18 mouse cellular contexts compared by ENCODE assay signal in the genomic region with DNA sequence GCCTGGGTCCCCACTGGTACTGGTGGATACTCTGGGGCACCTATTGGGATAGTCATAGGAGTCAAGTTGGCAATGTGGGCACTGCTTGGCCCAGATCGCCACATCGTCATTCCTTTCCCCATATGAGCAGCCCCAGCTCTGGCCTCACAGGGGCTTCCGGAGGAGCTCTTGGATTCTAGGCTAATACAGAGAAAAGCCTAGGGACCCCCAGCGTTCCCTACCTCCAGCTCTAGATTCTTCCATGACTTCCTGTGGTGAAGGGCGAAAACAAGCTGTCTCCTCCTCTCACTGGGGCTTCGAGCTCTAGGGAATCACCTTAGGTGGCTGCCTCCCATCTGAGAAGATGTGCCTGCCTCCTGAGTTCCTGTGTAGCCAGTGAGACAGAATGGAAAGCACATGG.
A peak's percentile ranks its signal among the peaks of the same experiment; 100 is the strongest.
DNase-seq lines count a peak whose midpoint lies in the region; ATAC-seq and TF ChIP-seq lines count a peak whose summit lies in the region.
"Had no signal": no experiment of that assay in that cellular context is flagged by ENCODE, and none has a peak within 500 bp of the region (broad histone marks: within the 10 kb centered on the region; RNA-seq: fewer than 3 reads in every experiment).

No protein-coding gene starts in this region.

- H3K4me3 ChIP-seq in midbrain, embryonic 11.5 days (ENCODE audit: low read depth, low read length): no peak overlapping the region
- H3K4me3 ChIP-seq in midbrain, embryonic 16.5 days (ENCODE audit: low read depth, low read length): no peak overlapping the region
- H3K4me3 ChIP-seq in forebrain, postnatal 0 days (ENCODE audit: low read depth, low read length): no peak overlapping the region
- no peak overlapping the region for H3K4me3 ChIP-seq in stomach, postnatal 0 days (ENCODE audit: low read depth, low read length)
- H3K4me3 ChIP-seq: limb, embryonic 12.5 days; liver, embryonic 13.5 days; myocyte had no signal

- TF ChIP-seq CTCF in forebrain, postnatal 0 days (IDR thresholded peaks at IDR 0.05; ENCODE audit: low read depth): no peak
- no peak for TF ChIP-seq CTCF in stomach, postnatal 0 days (IDR thresholded peaks at IDR 0.05; ENCODE audit: low read depth)

- peak overlapping the region; percentile 22 for H3K27ac ChIP-seq in midbrain, embryonic 11.5 days (ENCODE audit: low read depth, low read length)
- no peak overlapping the region for H3K27ac ChIP-seq in midbrain, embryonic 16.5 days (ENCODE audit: low read length)
- peak overlapping the region; percentile 50; the same call in 1 of the 2 replicates for H3K27ac ChIP-seq in forebrain, postnatal 0 days (ENCODE audit: low read depth, low read length)
- peak overlapping the region; percentile 35; the same call in 1 of the 2 replicates for H3K27ac ChIP-seq in stomach, postnatal 0 days (replicated peaks)
- H3K27ac ChIP-seq: limb, embryonic 12.5 days; liver, embryonic 13.5 days had no signal

- WGBS in midbrain, embryonic 11.5 days: 87% methylated on average over 6 of the region's 6 CpGs
- WGBS in midbrain, embryonic 16.5 days: 86% methylated on average over 6 of the region's 6 CpGs
- 84% methylated on average over 6 of the region's 6 CpGs for WGBS in forebrain, postnatal 0 days
- WGBS in stomach, postnatal 0 days: 76% methylated on average over 6 of the region's 6 CpGs

- H3K27me3 ChIP-seq in midbrain, embryonic 11.5 days (ENCODE audit: control insufficient read depth, insufficient read depth, low read length): no peaks in the 10 kb centered on the region
- H3K27me3 ChIP-seq in midbrain, embryonic 16.5 days (ENCODE audit: control insufficient read depth, insufficient read depth, low read depth, low read length): no peaks in the 10 kb centered on the region
- H3K27me3 ChIP-seq in forebrain, postnatal 0 days (ENCODE audit: insufficient read depth, low read length): no peaks in the 10 kb centered on the region
- no peaks in the 10 kb centered on the region for H3K27me3 ChIP-seq in stomach, postnatal 0 days (ENCODE audit: control insufficient read depth, insufficient read depth, low read length)
- H3K27me3 ChIP-seq: limb, embryonic 12.5 days; liver, embryonic 13.5 days had no signal

- peaks cover 5% of the 10 kb centered on the region; the same call in 1 of the 2 replicates for H3K4me1 ChIP-seq in midbrain, embryonic 11.5 days (ENCODE audit: control insufficient read depth, insufficient read depth, low read length)
- peaks cover 9% of the 10 kb centered on the region; the same call in 1 of the 2 replicates for H3K4me1 ChIP-seq in midbrain, embryonic 16.5 days (ENCODE audit: control insufficient read depth, insufficient read depth, low read length)
- H3K4me1 ChIP-seq in forebrain, postnatal 0 days (ENCODE audit: insufficient read depth): peaks cover 12% of the 10 kb centered on the region; the same call in 1 of the 2 replicates
- H3K4me1 ChIP-seq in stomach, postnatal 0 days (replicated peaks; ENCODE audit: control insufficient read depth, insufficient read depth): no peaks in the 10 kb centered on the region
- H3K4me1 ChIP-seq: liver, embryonic 13.5 days had no signal

- TF ChIP-seq EP300 in stomach, postnatal 0 days (optimal IDR thresholded peaks at IDR 0.05): no peak

- no peaks in the 10 kb centered on the region for H3K9me3 ChIP-seq in midbrain, embryonic 11.5 days (ENCODE audit: control insufficient read depth, low read length)
- no peaks in the 10 kb centered on the region for H3K9me3 ChIP-seq in midbrain, embryonic 16.5 days (replicated peaks; ENCODE audit: control insufficient read depth, low read length, poor library complexity, severe bottlenecking)
- H3K9me3 ChIP-seq in forebrain, postnatal 0 days (ENCODE audit: low read length): no peaks in the 10 kb centered on the region
- H3K9me3 ChIP-seq in stomach, postnatal 0 days (ENCODE audit: control insufficient read depth, low read length): no peaks in the 10 kb centered on the region
- H3K9me3 ChIP-seq: limb, embryonic 12.5 days; liver, embryonic 13.5 days had no signal

- H3K9ac ChIP-seq in midbrain, embryonic 11.5 days (ENCODE audit: low read length): no peak overlapping the region
- H3K9ac ChIP-seq in midbrain, embryonic 16.5 days (ENCODE audit: low read depth, low read length): no peak overlapping the region
- H3K9ac ChIP-seq in forebrain, postnatal 0 days: no peak overlapping the region
- H3K9ac ChIP-seq in stomach, postnatal 0 days (ENCODE audit: low read length): no peak overlapping the region
- H3K9ac ChIP-seq: limb, embryonic 12.5 days; liver, embryonic 13.5 days had no signal

- H3K36me3 ChIP-seq in midbrain, embryonic 11.5 days (ENCODE audit: control insufficient read depth, insufficient read depth, low read length): no peaks in the 10 kb centered on the region
- H3K36me3 ChIP-seq in midbrain, embryonic 16.5 days (ENCODE audit: control insufficient read depth, insufficient read depth, low read length): no peaks in the 10 kb centered on the region
- H3K36me3 ChIP-seq in forebrain, postnatal 0 days (ENCODE audit: insufficient read depth): no peaks in the 10 kb centered on the region
- H3K36me3 ChIP-seq in stomach, postnatal 0 days (ENCODE audit: control insufficient read depth, insufficient read depth, low read length): no peaks in the 10 kb centered on the region
- H3K36me3 ChIP-seq: limb, embryonic 12.5 days; liver, embryonic 13.5 days had no signal

- ATAC-seq in midbrain, embryonic 11.5 days (ENCODE audit: low FRiP score): no peak
- ATAC-seq in midbrain, embryonic 16.5 days: no peak
- no peak for ATAC-seq in forebrain, postnatal 0 days
- ATAC-seq in stomach, postnatal 0 days (ENCODE audit: low FRiP score, low TSS enrichment): no peak

- H3K4me2 ChIP-seq in midbrain, embryonic 11.5 days: no peak overlapping the region
- no peak overlapping the region for H3K4me2 ChIP-seq in midbrain, embryonic 16.5 days (ENCODE audit: low read length)
- H3K4me2 ChIP-seq in forebrain, postnatal 0 days (ENCODE audit: low read depth): no peak overlapping the region
- H3K4me2 ChIP-seq in stomach, postnatal 0 days (replicated peaks; ENCODE audit: low read depth): no peak overlapping the region
- H3K4me2 ChIP-seq: limb, embryonic 12.5 days; liver, embryonic 13.5 days had no signal

- DNase-seq in cerebellum, postnatal 14 days: peak; percentile 46 to 52
- DNase-seq in cerebellum, adult 9-11 months: no peak
- DNase-seq in midbrain, embryonic 11.5 days (ENCODE audit: low spot score, missing footprints): no peak
- no peak for DNase-seq in forebrain, postnatal 0 days
- DNase-seq in stomach, postnatal 0 days (ENCODE audit: low spot score): no peak
- no peak for DNase-seq in thymus, postnatal 36 days
- DNase-seq in ovary, postnatal 10 days (ENCODE audit: low spot score): no peak
- DNase-seq: adrenal gland, postnatal 10 days; B cell, adult 2 months; gastrocnemius, postnatal 10 days; kidney, adult 8-10 months; kidney, postnatal 25 days; liver, embryonic 13.5 days; right cerebral cortex, adult 18-20 months; thymus, adult 18-20 months had no signal

Comparison
In these comparisons a context has a peak if more than half of its experiments do, and no peak if none do; other contexts are left out.
1. DNase-seq: peak in cerebellum, postnatal 14 days (2 of 2); none in cerebellum, adult 9-11 months (single experiment), midbrain, embryonic 11.5 days (single experiment), forebrain, postnatal 0 days (single experiment), stomach, postnatal 0 days (single experiment), thymus, postnatal 36 days (0 of 2) and ovary, postnatal 10 days (single experiment).